Mouse (Mus musculus): ENCODE data around the gene Fam219a.

Gene Fam219a

GRCm38 (mm10) chr4:41502986-41503412, 66.3 kb downstream of the Fam219a start, which contains the start of gene AI464131:
Gene AI464131, minus strand, starts transcription at chr4:41503076.
- DNase-seq = peak; percentile 93 to 98

GRCm38 (mm10) chr4:41502171-41502940, 67.0 kb downstream of the Fam219a start:
- no peak for DNase-seq

- no peak for DNase-seq
Measured at GRCm38 (mm10) chr4:41500787-41501186, 68.6 kb downstream of the Fam219a start.

- DNase-seq = no peak
Measured at GRCm38 (mm10) chr4:41499619-41500018, 69.7 kb downstream of the Fam219a start.

GRCm38 (mm10) chr4:41498921-41499391, 70.4 kb downstream of the Fam219a start:
- no peak for DNase-seq

DNA sequence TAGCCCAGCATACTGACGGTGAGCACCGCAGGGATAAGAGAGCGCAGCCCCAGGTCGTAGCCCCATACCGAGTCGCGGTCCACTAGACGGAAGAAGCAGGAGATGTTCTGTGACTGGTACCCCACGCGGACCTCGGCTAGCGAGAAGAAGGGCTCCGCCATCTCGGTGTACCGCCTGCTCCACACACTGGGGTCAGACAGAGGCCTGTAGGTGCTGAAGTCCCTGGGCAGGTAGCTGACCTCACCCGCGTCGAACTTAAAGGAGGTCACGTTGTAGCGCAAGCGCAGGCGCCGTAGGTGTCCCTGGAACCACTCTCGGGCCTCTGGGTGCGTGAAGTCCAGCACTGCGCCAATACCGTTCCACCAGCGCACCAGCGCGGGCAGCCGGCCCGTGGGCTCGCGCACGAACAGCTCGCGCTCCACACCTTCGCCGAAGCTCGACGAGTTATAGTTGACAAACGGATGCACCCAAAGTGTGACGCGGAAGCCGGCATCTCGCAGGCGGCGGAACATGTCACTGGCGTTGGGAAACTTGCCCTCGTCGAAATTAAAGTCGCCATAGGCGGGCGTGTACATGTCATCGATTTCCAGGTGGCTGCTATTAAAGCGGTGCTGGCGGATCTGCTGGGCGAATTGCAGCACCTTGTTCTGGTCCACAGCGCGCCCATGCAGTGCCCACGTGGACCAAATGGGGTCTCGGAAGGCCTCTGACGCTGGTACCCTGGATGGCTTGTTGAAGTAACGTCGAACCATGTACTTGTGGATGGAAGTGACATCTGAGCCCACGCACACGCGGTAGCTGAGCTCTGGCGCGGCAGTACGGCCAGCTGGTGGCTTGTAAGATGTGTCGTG, 71.1 kb downstream of the Fam219a start:
- DNase-seq = no peak

DNA sequence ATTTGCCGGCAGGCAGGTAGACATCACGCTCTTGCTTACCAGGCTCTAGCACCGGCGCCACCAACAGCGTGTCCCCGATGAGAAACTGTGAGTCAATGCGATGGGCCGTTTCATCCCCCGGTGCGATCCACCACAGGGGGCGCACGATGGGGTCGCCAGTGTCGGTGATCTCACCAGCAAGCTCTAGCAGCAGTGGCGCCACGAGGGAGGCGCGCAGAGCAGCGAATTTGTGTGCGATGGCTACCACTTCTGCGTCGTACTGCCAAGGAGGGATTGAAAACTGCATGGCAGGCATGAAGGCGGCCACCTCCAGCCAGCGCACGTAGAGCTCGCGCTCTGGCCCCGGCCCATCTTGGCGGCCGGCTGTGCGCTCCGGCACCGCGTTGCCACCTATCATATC, 71.8 kb downstream of the Fam219a start:
- DNase-seq = no peak

DNA sequence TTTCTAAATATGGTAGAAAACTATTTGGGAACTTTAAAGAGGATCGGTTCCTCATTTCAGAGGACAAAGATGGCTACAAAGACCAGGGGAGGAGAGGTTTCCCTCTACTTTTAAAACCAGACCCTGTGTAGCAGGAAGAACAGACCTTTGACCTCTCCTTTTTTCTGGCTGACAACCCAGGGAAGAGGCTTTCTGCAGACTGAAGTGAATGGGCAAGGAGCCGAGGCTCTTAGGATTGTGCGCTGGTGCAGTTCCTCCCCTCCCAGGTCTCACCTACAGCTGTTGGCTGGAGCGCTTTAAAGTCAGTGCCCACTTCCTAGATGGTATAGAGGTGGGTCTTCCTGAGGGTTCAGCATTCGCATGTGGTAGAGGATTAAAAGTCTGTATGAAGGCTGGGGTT, 72.3 kb downstream of the Fam219a start:
- no peak for DNase-seq

GRCm38 (mm10) chr4:41495850-41496249, 73.5 kb downstream of the Fam219a start:
- no peak for DNase-seq

DNA sequence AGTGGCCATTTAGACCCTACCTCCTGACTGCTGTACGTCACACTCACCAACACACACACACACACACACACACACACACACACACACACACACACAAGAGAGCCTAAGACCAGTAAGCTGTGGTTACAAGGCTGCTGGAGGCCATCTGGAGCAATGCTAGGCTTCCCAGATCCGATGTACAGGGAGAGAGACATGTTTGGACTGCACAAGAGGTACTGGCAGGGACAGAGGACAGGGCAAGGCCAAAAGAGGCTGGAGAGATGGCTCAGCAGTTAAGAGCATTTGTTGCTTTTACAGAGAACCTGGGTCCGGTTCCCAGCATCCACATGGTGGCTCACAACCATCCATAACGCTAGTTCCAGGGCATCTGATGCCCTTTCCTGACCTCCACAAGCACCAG, 74.3 kb downstream of the Fam219a start:
- DNase-seq = no peak

- no peak for DNase-seq
Measured at GRCm38 (mm10) chr4:41494378-41494777, 75.0 kb downstream of the Fam219a start.

DNA sequence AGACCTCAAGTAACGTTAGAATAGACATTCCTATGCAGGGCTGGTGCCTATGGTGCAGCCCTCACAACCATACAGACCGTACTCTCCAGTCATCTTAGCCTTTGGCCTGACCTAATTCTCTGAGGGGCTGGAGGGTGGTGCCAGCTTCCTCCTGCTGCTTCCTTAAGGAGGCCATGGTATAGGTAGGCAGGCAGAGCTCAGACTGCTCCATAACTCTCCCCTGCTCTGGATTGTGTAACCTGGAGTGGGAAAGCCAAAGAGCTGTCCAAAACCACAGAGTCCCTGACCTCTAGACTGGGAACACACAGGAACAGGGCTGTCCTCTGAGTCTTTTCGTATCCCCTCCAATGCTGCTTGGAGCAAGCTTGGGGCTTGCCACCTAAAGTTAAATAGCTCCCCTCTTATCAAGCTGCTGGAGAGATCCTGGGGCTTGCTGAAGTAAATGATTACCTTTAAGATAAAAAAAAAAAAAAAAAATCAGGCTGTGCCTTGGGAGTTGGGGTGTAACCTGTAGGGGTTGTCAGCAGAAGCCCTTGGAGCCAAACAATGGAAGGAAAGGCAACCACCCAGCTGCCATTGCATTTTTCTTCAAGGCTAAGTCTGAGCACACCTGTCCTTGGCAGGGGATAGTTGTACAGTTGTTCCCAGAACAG, 75.7 kb downstream of the Fam219a start:
- DNase-seq = no peak

DNA sequence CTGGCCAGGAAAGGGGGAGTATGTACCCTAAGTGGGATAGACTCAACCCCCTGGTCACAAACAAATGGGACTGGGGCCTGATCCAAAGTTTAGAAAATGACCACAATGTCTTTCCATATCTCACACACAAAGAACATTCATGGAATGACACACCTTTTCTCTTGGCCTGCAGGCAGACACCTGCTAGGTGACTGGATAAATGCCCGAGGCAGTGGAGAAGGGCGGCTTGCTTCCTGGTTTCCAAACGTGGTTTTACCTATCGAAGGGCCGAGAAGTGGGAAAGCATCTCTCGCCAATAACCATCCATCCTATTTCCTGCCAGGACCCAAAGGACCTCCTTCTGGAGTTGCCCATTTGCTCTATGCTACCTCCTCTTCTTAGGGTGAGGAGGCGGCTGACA, 76.4 kb downstream of the Fam219a start:
- DNase-seq = no peak

DNA sequence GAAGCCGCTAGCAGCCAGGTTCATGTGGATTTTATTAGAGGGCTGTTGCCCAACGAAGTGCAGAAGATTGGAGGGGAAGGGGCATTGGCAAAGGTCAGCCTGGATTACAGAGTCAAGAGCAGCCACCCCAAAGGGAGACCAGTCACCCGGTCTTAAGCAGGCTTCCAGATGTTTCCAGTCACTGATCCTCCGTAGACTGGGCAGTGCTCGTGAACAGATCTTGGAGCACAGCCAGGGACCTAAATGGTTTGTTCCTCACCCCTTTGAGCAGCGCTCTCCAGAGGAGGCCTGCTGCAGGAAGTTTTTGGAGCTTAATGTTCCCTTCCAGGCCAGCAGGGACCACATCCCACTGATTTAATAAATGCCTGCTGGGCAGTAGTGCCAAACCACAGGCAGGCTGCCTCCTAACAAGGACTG, 87.7 kb downstream of the Fam219a start:
- DNase-seq = no peak

GRCm38 (mm10) chr4:41480254-41480653, 89.1 kb downstream of the Fam219a start:
- no peak for DNase-seq

- no peak for DNase-seq
Measured at GRCm38 (mm10) chr4:41479456-41479804, 89.9 kb downstream of the Fam219a start.

GRCm38 (mm10) chr4:41478751-41479455, 90.4 kb downstream of the Fam219a start:
- no peak for DNase-seq

DNA sequence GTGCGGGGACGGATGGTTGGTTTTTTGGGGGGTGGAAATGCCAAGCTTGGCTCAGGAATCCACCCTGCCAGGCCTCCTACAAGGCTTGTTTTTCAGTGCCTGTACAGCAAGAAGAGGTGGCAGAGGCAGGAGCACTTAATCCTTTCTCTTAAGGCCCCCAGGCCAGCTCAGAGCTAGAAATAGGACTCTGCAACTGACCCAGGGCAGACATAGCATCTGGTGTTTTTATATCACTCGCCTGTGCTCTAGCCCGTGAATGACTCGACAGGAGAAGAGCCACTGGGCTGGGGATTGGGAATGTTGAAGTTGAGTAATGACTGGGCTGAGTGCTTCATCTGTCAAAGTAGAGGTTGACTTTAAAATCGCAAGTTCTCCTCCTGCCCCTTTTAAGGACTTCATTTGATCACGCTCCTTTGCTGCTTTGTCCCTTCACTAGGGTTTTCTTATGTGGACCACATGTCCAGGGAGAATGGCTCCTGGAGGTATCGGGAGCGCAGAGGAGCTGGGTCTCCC, 91.6 kb downstream of the Fam219a start:
- DNase-seq = no peak

DNA sequence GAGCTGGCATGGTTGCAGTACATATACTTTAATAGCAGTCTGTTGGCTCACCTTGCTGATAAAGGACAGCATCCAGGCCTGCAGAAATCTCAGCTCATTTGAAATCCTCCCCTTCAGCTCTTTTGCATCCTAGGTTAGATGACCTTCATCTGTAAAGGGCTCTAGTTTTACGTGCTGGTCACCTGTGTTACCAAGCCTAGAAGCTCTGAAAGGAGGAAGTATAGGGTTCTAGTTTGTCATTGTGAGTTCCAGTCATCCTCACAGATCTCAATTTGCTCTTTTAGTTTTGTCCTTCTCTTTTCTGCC, 98.0 kb downstream of the Fam219a start:
- DNase-seq = no peak

- DNase-seq = no peak
Measured at GRCm38 (mm10) chr4:41470684-41471383, 98.5 kb downstream of the Fam219a start.

DNA sequence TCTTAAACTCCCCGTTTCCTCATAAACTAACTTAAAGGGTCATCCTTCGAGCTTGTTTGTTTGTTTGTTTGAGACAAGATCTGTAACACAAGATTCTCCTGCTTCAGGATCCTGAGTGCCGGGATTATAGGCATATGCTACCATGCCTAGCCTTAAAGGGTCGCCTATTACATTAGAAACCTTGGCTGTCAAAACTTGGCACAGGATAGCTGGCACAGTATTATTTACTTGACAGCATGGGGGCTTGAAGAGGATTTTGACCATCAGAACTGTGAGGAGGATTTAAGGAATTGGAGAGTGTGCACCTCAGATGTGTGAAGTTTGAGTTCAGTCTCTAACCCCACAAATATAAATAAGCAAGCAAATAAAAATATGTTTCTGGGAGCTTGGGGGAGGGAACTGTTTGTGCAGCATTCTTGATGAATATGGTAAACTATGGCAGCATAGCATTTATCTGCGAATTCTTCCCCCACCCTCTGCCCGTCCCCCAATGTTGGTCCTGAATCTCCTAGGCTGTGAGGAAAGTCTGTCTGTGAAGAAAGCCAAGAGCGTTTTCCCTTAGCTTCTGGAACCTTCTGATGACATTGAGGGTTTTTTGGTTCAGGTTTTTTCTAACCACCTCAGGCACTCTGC, 99.2 kb downstream of the Fam219a start:
- no peak for DNase-seq

GRCm38 (mm10) chr4:41469199-41469598, 100.1 kb downstream of the Fam219a start:
- no peak for DNase-seq

Measured in cerebellum, adult 18-20 months (tissue).